ENCODE assay signal across 22 mouse cellular contexts in the genomic region with DNA sequence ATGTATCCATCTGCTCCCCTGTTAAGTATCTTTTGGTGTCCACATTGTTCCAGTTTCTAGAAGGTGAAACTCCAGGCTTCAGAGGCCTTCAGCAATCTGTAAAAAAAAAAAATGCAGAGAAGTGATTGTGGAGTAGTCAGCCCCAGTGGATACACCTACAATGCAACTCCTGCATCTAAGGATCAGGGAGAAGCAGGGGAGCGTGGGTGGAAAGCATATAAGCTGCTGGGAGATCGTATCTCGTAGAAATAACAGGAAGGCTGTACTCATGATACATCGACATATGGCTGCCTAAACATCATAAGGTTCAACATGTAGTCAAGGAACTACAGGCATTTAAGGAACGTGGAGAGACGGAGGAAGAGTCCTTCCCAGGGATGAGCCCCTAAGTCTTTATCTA.
"Had no signal": no experiment of that assay in that cellular context is flagged by ENCODE, and none has a peak within 500 bp of the region (broad histone marks: within the 10 kb centered on the region; RNA-seq: fewer than 3 reads in every experiment).

No protein-coding gene starts in this region.

- DNase-seq: kidney, adult 11 months; kidney, adult 8-10 months; kidney, postnatal 10 days; kidney, postnatal 36 days; left cerebral cortex, postnatal 4 days; liver, postnatal 0 days; lung, embryonic 14.5 days; thymus, postnatal 25 days had no signal

- H3K27me3 ChIP-seq: intestine, embryonic 15.5 days; kidney, embryonic 15.5 days; limb, embryonic 12.5 days; limb, embryonic 15.5 days; midbrain, embryonic 12.5 days; midbrain, embryonic 15.5 days; neural tube, embryonic 12.5 days; neural tube, embryonic 15.5 days had no signal

- H3K9me3 ChIP-seq: intestine, embryonic 15.5 days; kidney, embryonic 15.5 days; limb, embryonic 12.5 days; limb, embryonic 15.5 days; midbrain, embryonic 12.5 days; midbrain, embryonic 15.5 days; neural tube, embryonic 12.5 days; neural tube, embryonic 15.5 days had no signal

- H3K4me3 ChIP-seq: intestine, embryonic 15.5 days; kidney, embryonic 15.5 days; left cerebral cortex, adult 2 months; limb, embryonic 12.5 days; limb, embryonic 15.5 days; midbrain, embryonic 12.5 days; midbrain, embryonic 15.5 days; neural tube, embryonic 12.5 days; neural tube, embryonic 15.5 days had no signal

- H3K4me1 ChIP-seq: intestine, embryonic 15.5 days; kidney, embryonic 15.5 days; limb, embryonic 12.5 days; limb, embryonic 15.5 days; midbrain, embryonic 12.5 days; midbrain, embryonic 15.5 days; neural tube, embryonic 12.5 days had no signal

- H3K4me2 ChIP-seq: intestine, embryonic 15.5 days; kidney, embryonic 15.5 days; limb, embryonic 12.5 days; limb, embryonic 15.5 days; liver, embryonic 11.5 days; lung, embryonic 14.5 days; midbrain, embryonic 12.5 days; midbrain, embryonic 15.5 days; neural tube, embryonic 12.5 days; neural tube, embryonic 15.5 days had no signal

- H3K9ac ChIP-seq: intestine, embryonic 15.5 days; kidney, embryonic 15.5 days; limb, embryonic 12.5 days; limb, embryonic 15.5 days; liver, embryonic 14.5 days; liver, postnatal 0 days; lung, embryonic 14.5 days; midbrain, embryonic 12.5 days; midbrain, embryonic 15.5 days; neural tube, embryonic 12.5 days; neural tube, embryonic 15.5 days had no signal

- H3K36me3 ChIP-seq: intestine, embryonic 15.5 days; kidney, embryonic 15.5 days; limb, embryonic 12.5 days; limb, embryonic 15.5 days; midbrain, embryonic 12.5 days; midbrain, embryonic 15.5 days; neural tube, embryonic 12.5 days; neural tube, embryonic 15.5 days had no signal

- H3K27ac ChIP-seq: intestine, embryonic 15.5 days; kidney, embryonic 15.5 days; limb, embryonic 12.5 days; limb, embryonic 15.5 days; liver, embryonic 14.5 days; macrophage; midbrain, embryonic 12.5 days; midbrain, embryonic 15.5 days; neural tube, embryonic 12.5 days; neural tube, embryonic 15.5 days; stomach, postnatal 0 days had no signal

- ATAC-seq: intestine, embryonic 15.5 days; liver, postnatal 0 days; lung, postnatal 0 days; midbrain, embryonic 15.5 days had no signal
